Mouse (Mus musculus): ENCODE measurements around the gene Gm6685.

DNA sequence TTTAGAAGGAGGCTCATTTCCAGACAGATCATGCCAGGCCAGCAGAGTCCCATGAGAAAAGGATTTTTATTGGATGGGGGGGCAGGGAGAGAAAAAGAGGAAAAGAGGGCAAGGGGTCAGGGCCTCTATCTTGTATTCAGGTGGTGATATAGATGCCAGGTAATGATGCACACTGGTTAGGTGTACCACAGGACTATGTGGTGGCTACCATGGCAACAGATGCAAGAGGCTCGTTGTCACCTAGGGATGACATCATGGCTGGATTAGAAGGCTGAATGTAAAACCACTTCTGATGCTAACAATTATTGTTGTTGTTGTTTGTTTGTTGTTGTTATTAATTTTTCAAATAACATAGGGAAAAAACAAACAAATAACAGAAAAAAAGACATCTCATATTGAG lies 49.2 kb downstream of the Gm6685 start:
- TF ChIP-seq POLR2A (IDR thresholded peaks at IDR 0.05; ENCODE audit: insufficient read length, low read depth) (no peak), MYOD1 (IDR thresholded peaks at IDR 0.05; ENCODE audit: control insufficient read depth in 1 of 3, insufficient read length in 2 of 3, low read depth in 2 of 3) (no peak), MYOG (IDR thresholded peaks at IDR 0.05; ENCODE audit: control insufficient read depth in 1 of 3, insufficient read depth in 1 of 3, insufficient read length in 2 of 3, low read depth in 2 of 3) (no peak), MAX (IDR thresholded peaks at IDR 0.05; ENCODE audit: low read depth) (no peak), E2F4 (IDR thresholded peaks at IDR 0.05; ENCODE audit: insufficient read depth) (no peak), SRF (IDR thresholded peaks at IDR 0.05; ENCODE audit: control insufficient read depth, insufficient read length, low read depth) (no peak), POLR2AphosphoS2 (IDR thresholded peaks at IDR 0.05; ENCODE audit: insufficient read length, low read depth) (no peak), USF1 (IDR thresholded peaks at IDR 0.05; ENCODE audit: low read depth) (no peak), TCF12 (IDR thresholded peaks at IDR 0.05; ENCODE audit: insufficient read depth, poor library complexity, severe bottlenecking) (no peak), CEBPB (IDR thresholded peaks at IDR 0.05; ENCODE audit: insufficient read depth, poor library complexity, severe bottlenecking) (no peak), REST (IDR thresholded peaks at IDR 0.05; ENCODE audit: insufficient read depth, insufficient read length) (no peak)
